Mouse (Mus musculus) spleen, adult 2 months (tissue): ENCODE results near the gene Hat1.

Experiments
- CTCF ChIP-seq: fragments of 200-500 bp; IDR thresholded peaks from 2 replicates; pipeline ENCODE4 v1.5.1; 2011; ENCODE audit warnings: mild to moderate bottlenecking, inconsistent platforms; ENCODE audit not compliant: insufficient read depth, insufficient read length, insufficient replicate concordance; ENCODE audit errors: extremely low read depth
- POLR2A ChIP-seq: fragments of 200-500 bp; IDR thresholded peaks from 2 replicates; pipeline ENCODE4 v1.6.1; 2011; ENCODE audit warnings: low read depth, low read length, inconsistent platforms

DNA sequence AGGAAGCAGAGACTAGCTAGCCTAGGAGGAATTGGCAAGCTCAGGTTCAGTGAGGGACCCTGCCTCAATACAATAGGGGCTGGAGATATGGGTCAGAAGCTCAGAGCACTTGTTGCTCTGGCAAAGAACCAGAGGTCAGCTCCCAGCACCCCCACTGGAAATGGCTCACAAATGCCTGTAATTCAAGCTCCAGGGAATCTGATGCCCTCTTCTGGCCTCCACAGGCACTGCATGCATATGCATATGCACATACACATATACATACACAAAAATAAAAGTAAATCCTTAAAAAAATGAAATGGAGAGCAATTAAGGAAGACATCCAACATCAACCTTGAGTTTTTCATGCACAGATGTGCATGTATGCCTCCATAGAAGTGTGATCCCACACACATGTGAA is 89.0 kb downstream of the Hat1 start:
- TF ChIP-seq CTCF (no peak), POLR2A (no peak)
